Mouse (Mus musculus): ENCODE data around the gene Cul3. TPM values are rescaled to one million over a fixed set of nuclear protein-coding genes. Genes with fewer than 3 reads are reported as not detected.

Gene Cul3
- total and polyA plus RNA-seq, 3 experiments = 65.5 to 237 (median 176) TPM

GRCm38 (mm10) chr1:80330970-80331369 lies 9.3 kb downstream of the Cul3 start:
- Histone ChIP-seq H3K27me3 (replicated peaks) (no peaks in the 10 kb centered on the region), H3K36me3 (replicated peaks in 1 of 2; ENCODE audit: control insufficient read depth in 1 of 2, insufficient read depth in 1 of 2, low read length in 1 of 2) (peaks cover 0 to 7% of the 10 kb centered on the region in 2 experiments), H3K27ac (ENCODE audit: insufficient read depth, low read depth) (no peak overlapping the region), H3K79me2 (replicated peaks; ENCODE audit: control insufficient read depth, extremely low read depth, insufficient read depth, poor library complexity, severe bottlenecking) (peaks cover 57% of the 10 kb centered on the region), H3K9me3 (replicated peaks; ENCODE audit: low read length) (no peaks in the 10 kb centered on the region), H3K9ac (ENCODE audit: insufficient read depth, low read depth) (no peak overlapping the region), H3K4me3 (replicated peaks in 1 of 3; ENCODE audit: low read depth in 2 of 3, low read length in 2 of 3, poor library complexity in 1 of 3) (no peak overlapping the region), H3K4me1 (ENCODE audit: control insufficient read depth in 1 of 2, insufficient read depth in 2 of 2) (peaks cover 3 to 63% of the 10 kb centered on the region in 2 experiments; a peak in 3 of 4 replicates), H3K4me2 (ENCODE audit: insufficient read depth, low read depth, poor library complexity, severe bottlenecking) (no peak overlapping the region)
- TF ChIP-seq USF1 (IDR thresholded peaks at IDR 0.05; ENCODE audit: low read depth, low read length) (no peak), TCF12 (IDR thresholded peaks at IDR 0.05; ENCODE audit: low read depth, low read length) (no peak), ZKSCAN1 (IDR thresholded peaks at IDR 0.05; ENCODE audit: borderline replicate concordance, low read depth, low read length) (no peak), TBP (conservative IDR thresholded peaks at IDR 0.05; ENCODE audit: low read depth, low read length) (no peak), CHD1 (IDR thresholded peaks at IDR 0.05; ENCODE audit: low read depth, low read length) (no peak), JUND (conservative IDR thresholded peaks at IDR 0.05; ENCODE audit: low read depth, low read length) (no peak), EP300 (IDR thresholded peaks at IDR 0.05; ENCODE audit: low read length) (no peak), ZC3H11A (IDR thresholded peaks at IDR 0.05; ENCODE audit: low read depth, low read length) (no peak)
- DNase-seq (ENCODE audit: extremely low read depth) = no peak
- dilution Hi-C loops (cut with MboI; ENCODE audit: extremely low pct_ligation_motif_present, extremely low pct_unique_long_range_greater_than_20kb, low sequenced_read_pairs) (no loop called here), in situ Hi-C loops (cut with MboI; ENCODE audit: low pct_ligation_motif_present, low pct_unique_long_range_greater_than_20kb, low sequenced_read_pairs) (no loop called here)

DNA sequence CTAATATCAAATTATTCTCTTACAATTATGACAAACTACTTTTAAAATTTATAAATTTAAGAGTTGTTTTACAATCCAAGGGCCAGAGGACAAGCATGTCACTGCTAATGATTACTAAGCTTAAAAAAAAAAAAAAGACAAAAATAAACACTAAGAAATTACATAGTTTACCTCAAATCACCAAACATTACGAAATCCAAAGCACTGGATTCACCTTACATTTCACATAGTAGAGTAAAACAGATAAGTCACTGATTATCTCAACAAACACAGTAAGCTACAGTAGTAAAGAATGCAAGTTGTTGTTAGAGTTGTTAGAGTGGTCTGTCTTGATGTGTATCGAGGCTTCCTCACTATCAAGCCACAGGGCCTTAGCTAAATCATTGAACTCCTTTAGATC lies 14.5 kb downstream of the Cul3 start:
- H3K79me2 ChIP-seq (replicated peaks; ENCODE audit: control insufficient read depth, extremely low read depth, insufficient read depth, poor library complexity, severe bottlenecking) = peaks cover 42% of the 10 kb centered on the region

DNA sequence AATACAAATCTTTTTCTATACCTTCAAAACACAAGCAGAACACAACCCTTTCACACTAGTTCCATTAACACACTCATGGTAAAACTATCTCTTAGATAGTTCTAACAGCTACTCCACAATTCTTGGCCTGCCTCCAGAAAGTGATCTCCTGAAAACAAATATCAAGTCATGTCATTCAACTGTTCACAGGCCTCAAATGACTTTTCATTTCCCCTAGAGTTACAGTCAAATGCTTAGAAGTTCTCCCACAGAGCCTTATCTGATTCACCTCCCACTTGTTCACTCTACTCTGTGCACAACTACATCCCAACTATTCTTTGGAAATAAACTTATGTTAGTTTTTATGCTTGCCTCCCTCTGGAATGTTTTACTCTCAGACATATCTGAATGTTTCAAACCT lies 15.9 kb downstream of the Cul3 start:
- H3K36me3 ChIP-seq (replicated peaks in 1 of 2; ENCODE audit: control insufficient read depth in 1 of 2, insufficient read depth in 1 of 2, low read length in 1 of 2) = peaks cover 5 to 19% of the 10 kb centered on the region in 2 experiments
- H3K79me2 ChIP-seq (replicated peaks; ENCODE audit: control insufficient read depth, extremely low read depth, insufficient read depth, poor library complexity, severe bottlenecking) = peaks cover 36% of the 10 kb centered on the region
- dilution Hi-C loops (cut with MboI; ENCODE audit: extremely low pct_ligation_motif_present, extremely low pct_unique_long_range_greater_than_20kb, low sequenced_read_pairs) = no loop called here
- H3K4me3 ChIP-seq (replicated peaks in 1 of 3; ENCODE audit: low read depth in 2 of 3, low read length in 2 of 3, poor library complexity in 1 of 3) = no peak overlapping the region
- in situ Hi-C loops (cut with MboI; ENCODE audit: low pct_ligation_motif_present, low pct_unique_long_range_greater_than_20kb, low sequenced_read_pairs) = no loop called here
- no peak for TF ChIP-seq EP300 (IDR thresholded peaks at IDR 0.05; ENCODE audit: low read length)
- no peak for TF ChIP-seq CHD2 (IDR thresholded peaks at IDR 0.05; ENCODE audit: low read length)
- no peak for TF ChIP-seq ZMIZ1 (IDR thresholded peaks at IDR 0.05; ENCODE audit: low read depth, low read length)
- no peak for TF ChIP-seq CHD1 (IDR thresholded peaks at IDR 0.05; ENCODE audit: low read depth, low read length)
- no peak for TF ChIP-seq SMC3 (IDR thresholded peaks at IDR 0.05; ENCODE audit: low read depth, low read length)
- no peak for TF ChIP-seq MAX (IDR thresholded peaks at IDR 0.05; ENCODE audit: low read length)
- TF ChIP-seq NELFE (IDR thresholded peaks at IDR 0.05; ENCODE audit: low read depth, low read length) = no peak
- TF ChIP-seq SIN3A (IDR thresholded peaks at IDR 0.05; ENCODE audit: low read length) = no peak
- no peak for TF ChIP-seq USF1 (IDR thresholded peaks at IDR 0.05; ENCODE audit: low read depth, low read length)
- H3K27me3 ChIP-seq (replicated peaks) = no peaks in the 10 kb centered on the region
- peaks cover 4 to 52% of the 10 kb centered on the region in 2 experiments for H3K4me1 ChIP-seq (ENCODE audit: control insufficient read depth in 1 of 2, insufficient read depth in 2 of 2)
- H3K9ac ChIP-seq (ENCODE audit: insufficient read depth, low read depth) = no peak overlapping the region
- no peaks in the 10 kb centered on the region for H3K9me3 ChIP-seq (replicated peaks; ENCODE audit: low read length)
- no peak overlapping the region for H3K27ac ChIP-seq (ENCODE audit: insufficient read depth, low read depth)
- no peak for DNase-seq (ENCODE audit: extremely low read depth)
- H3K4me2 ChIP-seq (ENCODE audit: insufficient read depth, low read depth, poor library complexity, severe bottlenecking) = no peak overlapping the region

More for the DNA sequence above, 14.5 kb downstream of the Cul3 start:
- DNase-seq (ENCODE audit: extremely low read depth) = no peak
- H3K27me3 ChIP-seq (replicated peaks) = no peaks in the 10 kb centered on the region
- H3K9ac ChIP-seq (ENCODE audit: insufficient read depth, low read depth) = no peak overlapping the region
- in situ Hi-C loops (cut with MboI; ENCODE audit: low pct_ligation_motif_present, low pct_unique_long_range_greater_than_20kb, low sequenced_read_pairs) = no loop called here
- no peak overlapping the region for H3K4me3 ChIP-seq (replicated peaks in 1 of 3; ENCODE audit: low read depth in 2 of 3, low read length in 2 of 3, poor library complexity in 1 of 3)
- peaks cover 4 to 61% of the 10 kb centered on the region in 2 experiments for H3K4me1 ChIP-seq (ENCODE audit: control insufficient read depth in 1 of 2, insufficient read depth in 2 of 2)
- dilution Hi-C loops (cut with MboI; ENCODE audit: extremely low pct_ligation_motif_present, extremely low pct_unique_long_range_greater_than_20kb, low sequenced_read_pairs) = no loop called here
- peaks cover 5 to 15% of the 10 kb centered on the region in 2 experiments for H3K36me3 ChIP-seq (replicated peaks in 1 of 2; ENCODE audit: control insufficient read depth in 1 of 2, insufficient read depth in 1 of 2, low read length in 1 of 2)
- no peak overlapping the region for H3K4me2 ChIP-seq (ENCODE audit: insufficient read depth, low read depth, poor library complexity, severe bottlenecking)
- TF ChIP-seq HCFC1 (IDR thresholded peaks at IDR 0.05; ENCODE audit: low read depth, low read length) = no peak
- no peak for TF ChIP-seq RCOR1 (conservative IDR thresholded peaks at IDR 0.05; ENCODE audit: low read depth, low read length)
- no peak for TF ChIP-seq MAZ (IDR thresholded peaks at IDR 0.05; ENCODE audit: low read depth, low read length)
- TF ChIP-seq ZMIZ1 (IDR thresholded peaks at IDR 0.05; ENCODE audit: low read depth, low read length) = no peak
- TF ChIP-seq E2F4 (IDR thresholded peaks at IDR 0.05; ENCODE audit: insufficient replicate concordance, low read depth, low read length) = no peak
- TF ChIP-seq MEF2A (IDR thresholded peaks at IDR 0.05; ENCODE audit: borderline replicate concordance, low read depth, low read length) = no peak
- no peaks in the 10 kb centered on the region for H3K9me3 ChIP-seq (replicated peaks; ENCODE audit: low read length)
- H3K27ac ChIP-seq (ENCODE audit: insufficient read depth, low read depth) = no peak overlapping the region

Data from CH12.LX (cell line).